Mouse (Mus musculus): ENCODE measurements around the gene Zbtb26. TPM values are rescaled to one million over a fixed set of nuclear protein-coding genes. Genes with fewer than 3 reads are reported as not detected.

Zbtb26 gene
- total RNA-seq, 4 experiments from 2014 or later = 7.6 to 12.3 (median 11.3) TPM

Other genes starting within 250 kb of the Zbtb26 start
- not detected for gene Olfr366, start 231.6 kb downstream of the Zbtb26 start, total RNA-seq (2022)
- gene Olfr368, start 116.6 kb downstream of the Zbtb26 start, total RNA-seq (2022) = not detected
- 10 to 100 TPM; 37.8 to 63.8 (median 42.1) TPM for gene Pdcl, start 83.8 kb downstream of the Zbtb26 start, total RNA-seq (2022)
- gene Rc3h2, start 20.2 kb downstream of the Zbtb26 start, total RNA-seq (2022) = 10 to 100 TPM; 35.5 to 62.9 (median 52.4) TPM
- 10 to 100 TPM; 15.4 to 17.6 (median 16.7) TPM for gene Zbtb6, start within 50 bp of the Zbtb26 start, total RNA-seq (2022)
- gene Rabgap1, start 144 bp upstream of the Zbtb26 start, total RNA-seq (2022) = 10 to 100 TPM; 59.7 to 90.2 (median 74.4) TPM
- 1 to 10 TPM in 3 of 4 experiments, under 1 TPM in 1; 0.99 to 4.4 (median 1.9) TPM for gene Gpr21, start 73.2 kb upstream of the Zbtb26 start, total RNA-seq (2022)